Mouse (Mus musculus) liver, embryonic 15.5 days (tissue): ENCODE results near the gene Rit1. TPM values are rescaled to one million over a fixed set of nuclear protein-coding genes. Genes with fewer than 3 reads are reported as not detected.
"Not testable (repeated sequence)": the region's sequence is repeated elsewhere in the genome, so short reads cannot be mapped to it uniquely, and the experiment has no call there.

Experiments
- ATAC-seq: fragments of 200-750 bp; cut with Nextera tagmentation; 2 replicates; pipeline ENCODE4 v1.8.0; 2017; ENCODE audit warnings: moderate number of reproducible peaks, mild to moderate bottlenecking, moderate library complexity; ENCODE audit not compliant: insufficient read depth
- H3K27ac ChIP-seq: fragments of 300-500 bp; sonication (generic); replicated peaks from 2 replicates; pipeline ENCODE4 v1.5.1; 2015; ENCODE audit warnings: mild to moderate bottlenecking, inconsistent platforms
- H3K27me3 ChIP-seq: fragments of 300-500 bp; sonication (generic); 2 replicates; pipeline ENCODE4 v1.6.1; 2015; ENCODE audit warnings: mild to moderate bottlenecking, inconsistent platforms
- H3K36me3 ChIP-seq: fragments of 300-500 bp; sonication (generic); replicated peaks from 2 replicates; pipeline ENCODE4 v1.6.1; 2015; ENCODE audit warnings: moderate library complexity, mild to moderate bottlenecking, inconsistent platforms
- H3K4me1 ChIP-seq: fragments of 300-500 bp; sonication (generic); replicated peaks from 2 replicates; pipeline ENCODE4 v1.6.1; 2015; ENCODE audit warnings: inconsistent platforms
- H3K4me2 ChIP-seq: fragments of 300-500 bp; sonication (generic); 2 replicates; pipeline ENCODE4 v1.6.1; 2015; ENCODE audit warnings: moderate library complexity, mild to moderate bottlenecking, inconsistent platforms
- H3K4me3 ChIP-seq: fragments of 300-500 bp; sonication (generic); replicated peaks from 2 replicates; pipeline ENCODE4 v1.5.1; 2015; ENCODE audit warnings: mild to moderate bottlenecking, inconsistent platforms
- H3K9ac ChIP-seq: fragments of 300-500 bp; sonication (generic); 2 replicates; pipeline ENCODE4 v1.6.1; 2015; ENCODE audit warnings: moderate library complexity, mild to moderate bottlenecking, inconsistent platforms
- H3K9me3 ChIP-seq: fragments of 300-500 bp; sonication (generic); replicated peaks from 2 replicates; pipeline ENCODE4 v1.6.1; 2016; ENCODE audit warnings: inconsistent platforms
- WGBS: fragments of 180-500 bp; shearing (Covaris S2); methylation state at CpG from one replicate; pipeline ENCODE4 v1.1.7; 2015; ENCODE audit warnings: mixed read lengths; ENCODE audit not compliant: insufficient replicate concordance; 5-methylcytosine and 5-hydroxymethylcytosine counted together
- polyA plus RNA-seq: library from polyadenylated mRNA; unstranded; fragments of >200 nt; fragmentation: Nextera tagmentation; extraction: Ambion mirVana; gene quantifications from 2 replicates; pipeline ENCODE4 v1.2.1, GENCODE M21; 2015

The Rit1 gene
- polyA plus RNA-seq, 1 experiment from 2014 or later: 32.3 TPM

DNA sequence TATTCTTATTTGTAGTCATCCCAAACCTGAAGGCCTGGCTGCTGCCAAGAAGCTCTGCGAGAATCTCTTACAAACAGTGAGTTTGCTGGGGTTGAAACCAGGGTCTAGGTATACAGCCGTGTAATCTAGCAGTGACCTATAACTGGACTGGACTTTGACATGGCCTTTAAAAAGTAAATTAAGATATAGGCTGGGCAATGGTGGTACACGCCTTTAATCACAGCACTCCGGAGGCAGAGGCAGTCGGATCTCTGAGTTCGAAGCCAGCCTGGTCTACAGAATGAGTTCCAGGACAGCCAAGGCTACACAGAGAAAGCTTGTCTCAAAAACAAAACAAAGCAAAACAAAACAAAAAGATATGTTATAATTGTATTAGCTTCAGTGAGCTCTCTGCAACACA is 17.8 kb upstream of the Rit1 start:
- WGBS: 84% methylated on average over 6 of the region's 6 CpGs
- no peaks in the 10 kb centered on the region for H3K9me3 ChIP-seq
- no peak overlapping the region for H3K4me3 ChIP-seq
- H3K9ac ChIP-seq: no peak overlapping the region
- ATAC-seq: no peak
- peaks cover 95% of the 10 kb centered on the region for H3K36me3 ChIP-seq
- H3K4me2 ChIP-seq: no peak overlapping the region
- H3K4me1 ChIP-seq: no peaks in the 10 kb centered on the region
- H3K27me3 ChIP-seq: no peaks in the 10 kb centered on the region
- no peak overlapping the region for H3K27ac ChIP-seq

DNA sequence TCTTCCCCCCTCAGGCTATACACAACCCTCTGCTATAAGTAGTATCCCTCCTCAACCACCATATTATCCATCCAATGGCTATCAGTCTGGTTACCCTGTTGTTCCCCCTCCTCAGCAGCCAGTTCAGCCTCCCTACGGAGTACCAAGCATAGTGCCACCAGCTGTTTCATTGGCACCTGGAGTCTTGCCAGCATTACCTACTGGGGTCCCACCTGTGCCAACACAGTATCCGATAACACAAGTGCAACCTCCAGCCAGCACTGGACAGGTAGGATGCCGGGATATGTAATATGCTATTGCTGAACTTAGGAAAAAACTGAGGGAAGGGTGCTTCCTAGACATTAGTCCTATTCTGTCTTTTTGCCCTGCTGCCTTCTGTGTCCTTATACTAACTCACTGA is 16.4 kb upstream of the Rit1 start:
- H3K27me3 ChIP-seq: no peaks in the 10 kb centered on the region
- WGBS: 85% methylated on average over 3 of the region's 3 CpGs
- H3K4me1 ChIP-seq: no peaks in the 10 kb centered on the region
- H3K27ac ChIP-seq: no peak overlapping the region
- peaks cover 95% of the 10 kb centered on the region for H3K36me3 ChIP-seq
- H3K9ac ChIP-seq: no peak overlapping the region
- H3K4me2 ChIP-seq: no peak overlapping the region
- no peak for ATAC-seq
- no peaks in the 10 kb centered on the region for H3K9me3 ChIP-seq
- H3K4me3 ChIP-seq: no peak overlapping the region

DNA sequence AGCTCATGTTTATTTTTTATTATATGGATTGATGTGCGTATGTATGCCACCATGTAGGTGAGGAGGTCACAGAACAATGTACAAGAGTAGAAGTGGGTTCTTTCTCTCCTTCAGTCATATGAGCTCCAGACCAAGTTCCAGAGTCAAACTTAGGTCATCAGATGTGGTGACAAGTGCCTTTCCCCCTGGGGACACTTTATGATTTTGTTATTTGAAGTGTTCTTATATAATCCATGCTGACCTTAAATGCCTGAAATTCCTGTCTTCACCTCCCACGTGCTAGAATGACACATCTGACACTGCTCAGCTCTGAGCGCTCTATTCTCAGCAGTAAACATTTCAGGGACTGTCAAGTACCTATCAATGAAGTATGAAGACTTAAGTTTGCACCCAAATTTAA is 15.4 kb upstream of the Rit1 start:
- ATAC-seq: no peak
- H3K9me3 ChIP-seq: no peaks in the 10 kb centered on the region
- no peak overlapping the region for H3K9ac ChIP-seq
- H3K27me3 ChIP-seq: no peaks in the 10 kb centered on the region
- no peak overlapping the region for H3K4me2 ChIP-seq
- no peaks in the 10 kb centered on the region for H3K4me1 ChIP-seq
- peaks cover 92% of the 10 kb centered on the region for H3K36me3 ChIP-seq
- no peak overlapping the region for H3K27ac ChIP-seq
- no peak overlapping the region for H3K4me3 ChIP-seq
- 83% methylated on average over 3 of the region's 3 CpGs for WGBS

DNA sequence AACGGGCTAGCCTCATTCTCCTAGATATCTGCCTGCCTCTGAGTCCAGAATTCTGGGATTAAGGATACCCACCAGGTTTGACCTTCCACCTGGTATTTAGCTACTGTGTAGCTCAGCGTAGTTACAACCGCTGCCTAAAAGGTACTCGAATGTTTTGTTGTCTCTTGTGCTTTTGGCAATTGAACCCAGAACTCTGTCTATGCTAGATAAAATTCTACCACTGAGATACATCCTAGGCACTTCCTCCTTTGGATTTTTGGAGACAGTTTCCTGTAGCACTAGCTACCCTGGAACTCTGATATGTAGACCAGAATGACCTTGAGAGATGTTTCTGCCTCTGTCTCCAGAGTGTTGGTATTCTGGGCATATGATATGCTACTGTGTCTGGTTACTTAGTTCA is 2.9 kb upstream of the Rit1 start:
- 80% methylated on average over 4 of the region's 4 CpGs for WGBS
- Histone ChIP-seq H3K4me3 (no peak overlapping the region), H3K4me1 (peaks cover 17% of the 10 kb centered on the region), H3K4me2 (no peak overlapping the region), H3K9me3 (no peaks in the 10 kb centered on the region), H3K36me3 (peaks cover 56% of the 10 kb centered on the region), H3K27ac (no peak overlapping the region), H3K27me3 (no peaks in the 10 kb centered on the region), H3K9ac (no peak overlapping the region)
- no peak for ATAC-seq

DNA sequence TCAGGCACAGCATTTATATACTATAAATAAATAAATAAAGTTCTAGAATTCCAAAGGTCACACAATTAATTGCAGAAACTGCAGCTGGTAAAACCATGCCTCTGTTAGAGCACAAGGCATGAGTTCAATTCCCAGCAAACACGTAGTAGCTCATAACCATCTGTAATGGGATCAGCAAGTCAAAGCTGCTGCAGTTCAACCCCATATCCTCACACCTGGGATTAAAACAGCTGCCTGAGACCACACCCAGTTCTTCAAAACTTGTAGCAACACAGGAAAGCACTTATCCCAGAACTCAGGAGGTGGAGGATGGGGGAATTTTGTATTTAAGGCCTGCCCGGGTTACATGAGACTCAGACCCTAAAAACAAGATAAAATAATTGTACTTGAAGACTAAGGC is 1.9 kb upstream of the Rit1 start:
- Histone ChIP-seq H3K4me1 (peaks cover 27% of the 10 kb centered on the region), H3K27ac (no peak overlapping the region), H3K4me2 (no peak overlapping the region), H3K27me3 (no peaks in the 10 kb centered on the region), H3K36me3 (peaks cover 56% of the 10 kb centered on the region), H3K9ac (no peak overlapping the region), H3K4me3 (no peak overlapping the region), H3K9me3 (no peaks in the 10 kb centered on the region)
- ATAC-seq: no peak
- WGBS: 71% methylated on average over 2 of the region's 2 CpGs

DNA sequence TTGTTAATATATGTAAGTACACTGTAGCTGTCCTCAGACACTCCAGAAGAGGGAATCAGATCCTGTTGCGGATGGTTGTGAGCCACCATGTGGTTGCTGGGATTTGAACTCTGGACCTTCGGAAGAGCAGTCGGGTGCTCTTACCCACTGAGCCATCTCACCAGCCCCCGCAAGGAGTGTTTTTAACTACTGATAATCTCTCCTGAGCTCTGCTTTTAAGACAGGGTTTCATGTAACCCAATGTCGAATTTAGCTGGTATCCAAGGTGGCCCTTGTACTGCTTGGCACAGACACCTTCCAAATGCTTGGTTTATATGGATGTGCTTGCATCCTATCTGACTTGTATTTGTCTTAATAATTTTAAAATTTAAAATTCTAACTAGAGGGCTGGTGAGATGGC is 922 bp upstream of the Rit1 start:
- Histone ChIP-seq H3K36me3 (peaks cover 56% of the 10 kb centered on the region), H3K4me1 (peaks cover 28% of the 10 kb centered on the region)
- not testable (repeated sequence) for H3K9ac ChIP-seq, H3K4me2 ChIP-seq, H3K27ac ChIP-seq, H3K4me3 ChIP-seq, H3K9me3 ChIP-seq, ATAC-seq, H3K27me3 ChIP-seq
- 80% methylated on average over 5 of the region's 5 CpGs for WGBS

DNA sequence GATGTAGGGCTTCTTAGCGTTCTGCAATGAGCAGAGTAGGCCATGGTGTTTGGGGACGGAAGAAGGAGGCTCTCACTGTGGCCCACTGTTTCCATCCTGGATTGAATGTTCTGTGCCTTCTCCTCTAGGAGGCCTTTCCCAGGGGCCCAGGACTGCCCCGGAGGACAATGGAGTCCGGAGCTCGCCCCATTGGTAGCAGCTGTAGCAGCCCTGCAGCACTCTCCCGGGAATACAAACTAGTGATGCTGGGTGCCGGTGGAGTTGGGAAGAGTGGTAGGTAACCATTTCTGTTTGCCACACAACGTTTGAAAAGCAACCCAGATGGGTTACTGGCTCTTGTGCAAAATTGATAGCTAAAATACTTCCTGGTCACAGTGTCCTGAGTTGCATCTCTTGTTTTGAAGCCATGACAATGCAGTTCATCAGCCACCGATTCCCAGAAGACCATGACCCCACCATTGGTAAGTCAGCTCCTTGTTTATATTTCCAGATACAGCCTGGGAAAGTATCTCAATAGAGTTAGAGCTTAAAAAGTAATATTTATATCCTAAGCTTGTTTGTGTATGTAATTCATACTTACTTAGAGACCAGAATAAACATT is 660 bp downstream of the Rit1 start:
- no peaks in the 10 kb centered on the region for H3K27me3 ChIP-seq
- peak overlapping the region; percentile 75 for H3K4me2 ChIP-seq
- no peaks in the 10 kb centered on the region for H3K9me3 ChIP-seq
- peak; percentile 60 for ATAC-seq
- WGBS: 5% methylated on average over 9 of the region's 9 CpGs
- peak overlapping the region; percentile 73 for H3K4me3 ChIP-seq
- H3K27ac ChIP-seq: peak overlapping the region; percentile 81
- peaks cover 28% of the 10 kb centered on the region for H3K4me1 ChIP-seq
- H3K36me3 ChIP-seq: peaks cover 54% of the 10 kb centered on the region
- H3K9ac ChIP-seq: peak overlapping the region; percentile 76

DNA sequence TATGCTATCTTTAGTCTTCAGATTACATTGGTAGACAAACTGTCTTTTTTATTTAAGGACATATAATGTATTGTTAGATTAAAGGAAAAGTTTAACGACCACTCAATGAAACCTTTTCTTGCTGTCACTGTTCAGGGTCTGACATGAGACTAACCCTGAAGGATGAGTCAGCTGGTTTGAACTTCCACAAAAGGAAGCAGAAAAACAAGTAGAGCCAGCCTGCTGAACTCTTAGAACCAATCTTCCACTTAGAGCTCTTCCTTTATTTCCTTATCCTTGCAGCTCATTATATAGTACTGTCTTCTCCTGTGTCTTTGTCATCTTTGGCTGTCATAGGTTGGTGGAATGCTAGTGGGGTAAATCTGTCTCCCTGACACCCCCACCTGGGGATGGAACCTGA is 1.2 kb downstream of the Rit1 start:
- H3K9ac ChIP-seq: peak overlapping the region; percentile 35; the same call in 1 of the 2 replicates
- H3K27ac ChIP-seq: peak overlapping the region; percentile 69
- H3K4me2 ChIP-seq: peak overlapping the region; percentile 75
- H3K4me1 ChIP-seq: peaks cover 28% of the 10 kb centered on the region
- no peak for ATAC-seq
- no peaks in the 10 kb centered on the region for H3K9me3 ChIP-seq
- no peaks in the 10 kb centered on the region for H3K27me3 ChIP-seq
- H3K4me3 ChIP-seq: peak overlapping the region; percentile 73
- H3K36me3 ChIP-seq: peaks cover 50% of the 10 kb centered on the region
- 3% methylated on average over 1 of the region's 1 CpGs for WGBS

DNA sequence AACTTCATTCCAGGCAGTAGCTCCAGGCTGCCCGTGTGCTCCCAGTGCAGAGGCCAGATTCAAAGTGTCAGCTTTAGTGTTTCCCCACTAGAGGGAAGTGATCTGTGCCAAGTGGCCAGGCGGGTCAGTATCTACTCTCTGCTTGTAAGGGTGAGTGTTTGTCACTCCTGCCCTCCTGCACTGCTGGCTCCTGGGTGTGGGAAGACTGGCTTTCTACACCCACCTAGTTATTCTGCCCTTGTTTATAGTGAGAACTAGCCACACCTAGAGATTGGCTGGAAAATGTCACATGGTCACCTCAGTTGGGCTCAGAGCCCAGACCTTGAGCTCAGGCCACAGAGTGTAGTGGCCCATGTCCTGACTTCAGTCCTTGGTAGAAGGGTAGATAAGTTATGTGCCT is 2.5 kb downstream of the Rit1 start:
- Histone ChIP-seq H3K4me3 (peak overlapping the region; percentile 73), H3K9ac (no peak overlapping the region), H3K9me3 (no peaks in the 10 kb centered on the region), H3K36me3 (peaks cover 43% of the 10 kb centered on the region), H3K27me3 (no peaks in the 10 kb centered on the region), H3K4me1 (peaks cover 28% of the 10 kb centered on the region), H3K27ac (peak overlapping the region; percentile 69), H3K4me2 (peak overlapping the region; percentile 75)
- WGBS: 59% methylated on average over 2 of the region's 2 CpGs
- peak; percentile 32 for ATAC-seq

DNA sequence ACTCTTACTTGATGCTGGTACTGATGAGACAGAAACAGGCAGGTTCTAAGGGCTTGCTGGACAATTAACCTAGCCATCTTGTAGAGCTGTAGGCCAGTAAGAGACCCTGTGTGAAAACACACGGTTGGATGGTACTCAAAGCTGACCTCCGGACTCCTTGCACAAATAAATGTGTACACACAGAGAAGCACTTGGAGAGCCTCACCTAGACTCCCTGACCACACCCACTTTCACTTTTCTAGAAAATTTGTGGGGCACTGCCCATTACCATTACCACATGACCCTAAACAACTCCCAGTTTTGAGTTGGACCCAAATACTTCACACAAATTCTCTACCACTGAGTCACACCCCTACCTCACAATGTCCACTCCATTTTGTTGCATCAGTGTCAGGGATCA is 19.9 kb downstream of the Rit1 start:
- H3K4me2 ChIP-seq: no peak overlapping the region
- no peak overlapping the region for H3K4me3 ChIP-seq
- no peak overlapping the region for H3K9ac ChIP-seq
- no peak overlapping the region for H3K27ac ChIP-seq
- 71% methylated on average over 2 of the region's 2 CpGs for WGBS
- H3K4me1 ChIP-seq: peaks cover 4% of the 10 kb centered on the region; the same call in 1 of the 2 replicates
- H3K9me3 ChIP-seq: no peaks in the 10 kb centered on the region
- no peak for ATAC-seq
- no peaks in the 10 kb centered on the region for H3K36me3 ChIP-seq
- H3K27me3 ChIP-seq: no peaks in the 10 kb centered on the region

DNA sequence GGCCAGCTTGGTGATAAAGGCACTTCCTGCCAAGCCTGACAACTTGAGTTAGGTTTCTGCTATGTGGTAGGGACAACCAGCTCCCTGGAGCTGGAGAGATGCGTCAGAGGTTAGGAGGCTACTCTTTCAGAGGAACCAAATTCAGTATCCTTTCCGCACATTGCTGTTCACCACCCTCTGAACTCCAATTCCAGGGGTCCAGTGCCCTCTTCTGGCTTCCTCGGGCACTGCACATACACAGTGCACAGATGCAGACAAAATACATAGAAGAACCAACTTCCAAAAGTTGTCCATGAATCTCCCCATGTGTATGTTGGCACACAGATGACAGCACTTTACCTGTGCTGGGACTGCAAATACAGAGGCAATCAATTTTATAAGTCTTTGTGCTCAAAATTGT is 22.0 kb downstream of the Rit1 start:
- H3K9ac ChIP-seq: no peak overlapping the region
- no peak for ATAC-seq
- H3K27me3 ChIP-seq: no peaks in the 10 kb centered on the region
- H3K4me1 ChIP-seq: peaks cover 4% of the 10 kb centered on the region; the same call in 1 of the 2 replicates
- WGBS: 24% methylated on average over 3 of the region's 3 CpGs
- no peaks in the 10 kb centered on the region for H3K9me3 ChIP-seq
- H3K27ac ChIP-seq: no peak overlapping the region
- H3K36me3 ChIP-seq: no peaks in the 10 kb centered on the region
- H3K4me3 ChIP-seq: no peak overlapping the region
- no peak overlapping the region for H3K4me2 ChIP-seq

DNA sequence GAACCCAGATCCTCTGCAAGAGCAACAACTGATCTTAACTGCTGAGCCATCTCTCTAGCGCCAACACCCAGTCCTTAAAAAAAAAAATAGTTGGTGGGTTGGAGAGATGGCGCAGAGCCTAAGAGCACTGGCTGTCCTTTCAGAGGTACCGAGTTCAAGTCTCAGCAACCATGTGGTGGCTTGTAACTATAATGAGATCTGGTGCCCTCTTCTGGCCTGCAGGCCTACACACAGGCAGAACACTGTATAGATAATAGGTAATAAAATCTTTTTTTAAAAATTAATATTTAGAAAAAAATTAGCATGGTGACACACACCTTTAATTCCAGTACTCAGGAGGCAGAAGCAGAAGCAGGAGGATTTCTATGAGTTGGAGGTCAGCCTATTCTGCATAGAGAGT is 23.5 kb downstream of the Rit1 start:
- Histone ChIP-seq H3K9ac (no peak overlapping the region), H3K36me3 (no peaks in the 10 kb centered on the region), H3K4me1 (peaks cover 4% of the 10 kb centered on the region; the same call in 1 of the 2 replicates), H3K4me2 (no peak overlapping the region), H3K27me3 (no peaks in the 10 kb centered on the region), H3K4me3 (no peak overlapping the region), H3K27ac (no peak overlapping the region), H3K9me3 (no peaks in the 10 kb centered on the region)
- 81% methylated on average over 3 of the region's 3 CpGs for WGBS
- ATAC-seq: no peak
